ENCODE assay signal across 18 mouse cellular contexts in genomic region chr2:135825645-135826044, GRCm38 (mm10).
DNase-seq lines count a peak whose midpoint lies in the region; ATAC-seq and TF ChIP-seq lines count a peak whose summit lies in the region.
"Had no signal": no experiment of that assay in that cellular context is flagged by ENCODE, and none has a peak within 500 bp of the region (broad histone marks: within the 10 kb centered on the region; RNA-seq: fewer than 3 reads in every experiment).

No protein-coding gene starts in this region.

- 0 out of 2 replicates have a peak, but pooled peaks cover 3% of the 10 kb centered on the region for H3K4me1 ChIP-seq in forebrain, postnatal 0 days (ENCODE audit: insufficient read depth)
- peaks cover 12% of the 10 kb centered on the region; the same call in 1 of the 2 replicates for H3K4me1 ChIP-seq in forebrain, embryonic 16.5 days (replicated peaks; ENCODE audit: control insufficient read depth, insufficient read depth, low read length)
- H3K4me1 ChIP-seq in liver, adult 2 months (ENCODE audit: control insufficient read depth, insufficient read depth, low read length) = peaks cover 13% of the 10 kb centered on the region
- no peaks in the 10 kb centered on the region for H3K4me1 ChIP-seq in liver, embryonic 11.5 days (replicated peaks; ENCODE audit: control insufficient read depth, insufficient read depth, low read length)
- H3K4me1 ChIP-seq: embryonic facial prominence, embryonic 10.5 days; liver, embryonic 15.5 days; neural tube, embryonic 13.5 days had no signal

- no peak for TF ChIP-seq CTCF in forebrain, postnatal 0 days (IDR thresholded peaks at IDR 0.05; ENCODE audit: low read depth)
- no peak for TF ChIP-seq CTCF in liver, adult 2 months (IDR thresholded peaks at IDR 0.05; ENCODE audit: low read depth, low read length)

- H3K79me2 ChIP-seq in liver, adult 2 months (ENCODE audit: control insufficient read depth, insufficient read depth, low read length) = no peaks in the 10 kb centered on the region
- no peaks in the 10 kb centered on the region for H3K79me2 ChIP-seq in macrophage (ENCODE audit: inconsistent target)

- H3K9me3 ChIP-seq in forebrain, postnatal 0 days (ENCODE audit: low read length) = no peaks in the 10 kb centered on the region
- H3K9me3 ChIP-seq in forebrain, embryonic 16.5 days (ENCODE audit: control insufficient read depth, low read length) = no peaks in the 10 kb centered on the region
- no peaks in the 10 kb centered on the region for H3K9me3 ChIP-seq in liver, embryonic 11.5 days (ENCODE audit: control insufficient read depth, low read length)
- H3K9me3 ChIP-seq: embryonic facial prominence, embryonic 10.5 days; hindbrain, embryonic 15.5 days; limb, embryonic 13.5 days; liver, embryonic 15.5 days; neural tube, embryonic 13.5 days had no signal

- ATAC-seq in forebrain, postnatal 0 days = no peak
- no peak for ATAC-seq in forebrain, embryonic 16.5 days
- no peak for ATAC-seq in liver, embryonic 11.5 days (replicated peaks; ENCODE audit: low FRiP score)
- ATAC-seq: intestine, postnatal 0 days had no signal

- peak; percentile 15 for DNase-seq in adrenal gland, postnatal 10 days
- DNase-seq in adrenal gland, adult 8-10 months = no peak
- peak; percentile 10 for DNase-seq in forebrain, postnatal 0 days
- DNase-seq in liver, adult 2 months (ENCODE audit: extremely low read depth, low read depth, low spot score) = peak; percentile 19
- DNase-seq in liver, embryonic 11.5 days (ENCODE audit: low spot score) = no peak
- no peak for DNase-seq in kidney, postnatal 4 days
- DNase-seq: adrenal gland, adult 2 months; gastrocnemius, postnatal 25 days; right cerebral cortex, adult 18-20 months; thymus, postnatal 14 days had no signal

- H3K4me2 ChIP-seq in forebrain, postnatal 0 days (ENCODE audit: low read depth) = no peak overlapping the region
- no peak overlapping the region for H3K4me2 ChIP-seq in forebrain, embryonic 16.5 days (ENCODE audit: low read length)
- H3K4me2 ChIP-seq in liver, embryonic 11.5 days = no peak overlapping the region
- H3K4me2 ChIP-seq: hindbrain, embryonic 15.5 days; limb, embryonic 13.5 days; liver, embryonic 15.5 days; neural tube, embryonic 13.5 days had no signal

- H3K4me3 ChIP-seq in forebrain, postnatal 0 days (ENCODE audit: low read depth, low read length) = no peak overlapping the region
- H3K4me3 ChIP-seq in forebrain, embryonic 16.5 days (replicated peaks; ENCODE audit: low read length) = no peak overlapping the region
- no peak overlapping the region for H3K4me3 ChIP-seq in liver, adult 2 months (ENCODE audit: insufficient read depth, low read depth, low read length)
- no peak overlapping the region for H3K4me3 ChIP-seq in liver, embryonic 11.5 days (ENCODE audit: low read depth, low read length)
- H3K4me3 ChIP-seq in macrophage (ENCODE audit: inconsistent target) = no peak overlapping the region
- H3K4me3 ChIP-seq: embryonic facial prominence, embryonic 10.5 days; hindbrain, embryonic 15.5 days; limb, embryonic 13.5 days; liver, embryonic 15.5 days; neural tube, embryonic 13.5 days had no signal

- WGBS in forebrain, postnatal 0 days = 63% methylated on average over 2 of the region's 2 CpGs
- WGBS in forebrain, embryonic 16.5 days = 51% methylated on average over 2 of the region's 2 CpGs
- 28% methylated on average over 2 of the region's 2 CpGs for WGBS in liver, adult 2 months
- 82% methylated on average over 2 of the region's 2 CpGs for WGBS in liver, embryonic 11.5 days
- 94% methylated on average over 2 of the region's 2 CpGs for WGBS in macrophage (ENCODE audit: missing documents)

- H3K27ac ChIP-seq in forebrain, postnatal 0 days (ENCODE audit: low read depth, low read length) = no peak overlapping the region
- H3K27ac ChIP-seq in forebrain, embryonic 16.5 days (ENCODE audit: low read length) = no peak overlapping the region
- no peak overlapping the region for H3K27ac ChIP-seq in liver, adult 2 months (replicated peaks; ENCODE audit: insufficient read depth, low read depth, low read length)
- no peak overlapping the region for H3K27ac ChIP-seq in liver, embryonic 11.5 days (ENCODE audit: low read depth, low read length)
- H3K27ac ChIP-seq in macrophage = 0 out of 2 replicates have a peak overlapping the region, but pooled peaks have one; percentile 5
- H3K27ac ChIP-seq: embryonic facial prominence, embryonic 10.5 days; hindbrain, embryonic 15.5 days; limb, embryonic 13.5 days; liver, embryonic 15.5 days; neural tube, embryonic 13.5 days had no signal

- no peak overlapping the region for H3K9ac ChIP-seq in forebrain, postnatal 0 days
- H3K9ac ChIP-seq in forebrain, embryonic 16.5 days (replicated peaks; ENCODE audit: low read depth, low read length) = no peak overlapping the region
- no peak overlapping the region for H3K9ac ChIP-seq in liver, adult 2 months (ENCODE audit: low read depth, low read length)
- no peak overlapping the region for H3K9ac ChIP-seq in liver, embryonic 11.5 days (ENCODE audit: low read depth, low read length)
- H3K9ac ChIP-seq: hindbrain, embryonic 15.5 days; limb, embryonic 13.5 days; liver, embryonic 15.5 days; neural tube, embryonic 13.5 days had no signal

- TF ChIP-seq POLR2A in liver, adult 2 months (IDR thresholded peaks at IDR 0.05; ENCODE audit: extremely low read depth, insufficient read depth, low read length) = no peak

- H3K36me3 ChIP-seq in forebrain, postnatal 0 days (ENCODE audit: insufficient read depth) = no peaks in the 10 kb centered on the region
- no peaks in the 10 kb centered on the region for H3K36me3 ChIP-seq in forebrain, embryonic 16.5 days (ENCODE audit: control insufficient read depth, insufficient read depth)
- no peaks in the 10 kb centered on the region for H3K36me3 ChIP-seq in liver, adult 2 months (ENCODE audit: control insufficient read depth, insufficient read depth, low read length)
- no peaks in the 10 kb centered on the region for H3K36me3 ChIP-seq in liver, embryonic 11.5 days (ENCODE audit: control insufficient read depth, insufficient read depth, low read length)
- no peaks in the 10 kb centered on the region for H3K36me3 ChIP-seq in macrophage (ENCODE audit: inconsistent target)
- H3K36me3 ChIP-seq: embryonic facial prominence, embryonic 10.5 days; hindbrain, embryonic 15.5 days; limb, embryonic 13.5 days; liver, embryonic 15.5 days; neural tube, embryonic 13.5 days had no signal

- H3K27me3 ChIP-seq in forebrain, postnatal 0 days (ENCODE audit: insufficient read depth, low read length) = no peaks in the 10 kb centered on the region
- no peaks in the 10 kb centered on the region for H3K27me3 ChIP-seq in forebrain, embryonic 16.5 days (replicated peaks; ENCODE audit: control insufficient read depth, insufficient read depth, low read length)
- H3K27me3 ChIP-seq in liver, adult 2 months (ENCODE audit: control insufficient read depth, insufficient read depth, low read length) = no peaks in the 10 kb centered on the region
- H3K27me3 ChIP-seq in liver, embryonic 11.5 days (replicated peaks; ENCODE audit: control insufficient read depth, insufficient read depth, low read length) = no peaks in the 10 kb centered on the region
- H3K27me3 ChIP-seq: hindbrain, embryonic 15.5 days; limb, embryonic 13.5 days; liver, embryonic 15.5 days; neural tube, embryonic 13.5 days had no signal

Comparison
In these comparisons a context has a peak if more than half of its experiments do, and no peak if none do; other contexts are left out.
1. DNase-seq: peak in adrenal gland, postnatal 10 days (single experiment), forebrain, postnatal 0 days (single experiment) and liver, adult 2 months (single experiment); none in adrenal gland, adult 8-10 months (single experiment), liver, embryonic 11.5 days (single experiment) and kidney, postnatal 4 days (0 of 2).